Mouse (Mus musculus) kidney, postnatal 10 days (tissue): ENCODE data around the gene Trio.

Source experiments
- DNase-seq: peaks from one replicate; pipeline ENCODE4 v3.0.0; 2021; ENCODE audit warnings: mixed read lengths

Trio gene

GRCm38 (mm10) chr15:27822461-27822860 lies 203.2 kb downstream of the Trio start:
- DNase-seq: peak; percentile 19

- DNase-seq: peak; percentile 23
Measured at GRCm38 (mm10) chr15:27821651-27822364, 203.8 kb downstream of the Trio start.

- DNase-seq: no peak
Measured at GRCm38 (mm10) chr15:27817096-27817495, 208.6 kb downstream of the Trio start.

DNA sequence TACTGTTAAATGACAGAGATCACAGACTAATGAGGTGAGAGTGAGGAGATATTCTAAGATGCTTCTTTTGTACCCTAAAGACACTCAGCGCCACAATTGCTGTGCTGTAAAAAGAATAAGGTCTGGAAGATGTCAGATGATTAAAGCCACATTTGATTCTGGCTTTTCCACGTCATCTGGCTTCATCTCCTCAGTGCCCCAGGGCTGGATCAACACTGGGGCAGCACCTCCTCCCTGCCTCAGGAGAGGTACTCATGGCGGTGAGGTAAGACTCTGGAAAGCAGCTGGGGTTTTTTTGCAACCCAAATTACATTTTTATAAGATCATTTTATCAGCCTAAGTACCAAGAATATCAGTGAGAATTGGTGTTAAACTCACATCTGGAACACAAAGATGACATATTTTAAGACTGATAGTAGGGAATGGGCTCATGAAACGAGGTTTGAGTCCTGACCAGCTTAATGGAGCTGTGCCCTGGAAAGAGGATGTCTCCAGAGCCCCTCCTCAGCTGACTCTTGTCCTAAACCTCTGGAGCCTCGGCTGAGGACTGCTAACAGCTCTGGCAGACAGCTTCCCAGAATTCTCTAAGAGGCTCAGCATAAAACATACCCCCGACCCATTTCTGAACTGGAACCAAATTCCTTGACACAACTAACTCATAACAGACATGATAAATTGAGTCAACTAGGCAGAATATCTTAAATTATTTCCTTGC lies 210.8 kb downstream of the Trio start:
- DNase-seq: no peak

GRCm38 (mm10) chr15:27810793-27811488 lies 214.7 kb downstream of the Trio start:
- DNase-seq: no peak

- DNase-seq: no peak
Measured at GRCm38 (mm10) chr15:27810262-27810661, 215.4 kb downstream of the Trio start.

DNA sequence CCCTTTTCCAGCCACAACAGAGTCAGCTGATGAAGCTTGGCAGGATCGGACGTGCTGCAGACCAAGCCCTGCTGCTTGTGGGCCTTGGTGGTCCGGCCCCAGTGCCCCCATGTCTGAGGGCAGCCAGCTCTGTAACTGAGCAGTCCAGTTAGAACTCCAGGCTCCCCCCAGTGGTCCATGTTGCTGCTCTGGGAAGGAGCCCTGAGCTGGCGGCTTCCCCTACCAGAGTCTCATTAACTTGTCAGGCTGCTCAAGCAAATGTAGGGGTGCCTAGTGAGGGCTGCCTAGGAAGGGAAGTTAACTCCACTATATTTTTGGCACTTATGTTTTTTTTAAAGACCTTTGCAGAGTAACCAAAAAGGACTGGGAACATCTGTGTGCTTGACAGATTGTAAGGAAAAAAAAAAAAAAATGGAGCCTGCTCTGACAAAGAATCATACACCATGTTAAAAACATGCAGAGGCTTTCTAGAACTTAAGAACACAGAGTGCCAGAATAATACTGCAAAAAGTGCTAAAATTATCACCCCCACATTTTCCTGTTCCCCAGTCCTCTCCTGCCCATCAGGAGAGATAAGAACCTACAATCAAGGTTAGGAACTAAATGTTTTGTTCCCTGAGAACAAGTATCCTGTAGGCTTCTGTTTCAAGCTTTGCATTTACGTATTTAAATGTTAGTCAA lies 216.9 kb downstream of the Trio start:
- peak; percentile 81 for DNase-seq

GRCm38 (mm10) chr15:27806219-27806618 lies 219.4 kb downstream of the Trio start:
- no peak for DNase-seq

DNA sequence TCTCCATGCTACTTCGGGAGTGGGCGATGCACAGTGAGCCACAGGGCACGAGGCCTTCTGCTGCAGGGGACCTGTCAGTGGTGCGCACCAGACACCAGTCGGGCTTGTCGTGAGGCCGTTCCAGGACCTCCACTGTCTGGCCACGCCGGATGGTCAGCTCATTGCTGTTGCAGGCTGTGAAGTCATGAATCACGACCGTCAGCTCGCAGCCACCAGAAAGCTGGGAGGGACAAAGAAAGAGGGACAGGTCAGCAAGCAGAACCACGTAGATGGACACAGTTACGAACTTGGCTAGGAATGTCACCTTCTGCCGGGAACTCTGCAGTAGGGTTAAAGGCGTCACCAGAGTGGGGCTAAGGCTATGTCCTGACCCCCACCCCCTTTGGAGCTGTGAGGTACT lies 220.0 kb downstream of the Trio start:
- no peak for DNase-seq

GRCm38 (mm10) chr15:27804447-27804846 lies 221.2 kb downstream of the Trio start:
- DNase-seq: no peak

DNA sequence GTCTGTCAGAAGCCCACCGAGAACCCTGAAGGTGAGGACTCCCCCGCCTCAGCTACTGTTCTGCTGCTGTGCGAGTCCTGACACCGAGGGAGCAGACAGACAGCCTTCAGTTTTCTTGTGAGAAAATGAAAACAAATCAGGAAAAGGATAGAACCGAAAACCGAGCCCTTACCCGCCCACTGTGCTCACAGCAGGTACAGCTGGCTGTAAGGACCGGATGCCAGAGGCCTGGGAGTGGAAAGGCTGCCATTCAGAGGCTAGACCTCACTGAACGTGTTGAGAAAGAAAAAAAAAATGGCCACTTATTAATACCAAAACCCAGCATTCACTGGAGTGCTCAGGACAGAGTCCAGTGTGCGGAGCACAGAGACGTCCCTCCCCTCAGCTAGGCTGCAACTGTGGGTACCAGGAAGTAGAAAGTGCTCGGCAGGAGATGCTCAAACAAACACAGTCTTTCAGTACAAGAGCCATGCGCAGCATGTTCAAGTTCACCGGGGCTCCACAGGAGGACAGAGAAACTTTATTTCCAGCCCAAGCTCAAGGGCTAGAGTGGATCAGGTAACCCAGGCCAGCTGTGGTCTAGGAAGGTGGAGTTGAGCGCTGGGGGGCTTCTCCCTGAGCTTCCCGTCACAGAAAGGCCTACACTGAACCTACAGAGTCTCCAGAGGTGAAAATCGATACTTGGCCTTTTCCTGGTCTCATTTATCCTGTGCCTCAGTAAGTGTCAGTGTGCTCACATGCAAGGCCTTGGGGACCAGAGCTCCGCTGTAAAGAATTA lies 221.9 kb downstream of the Trio start:
- no peak for DNase-seq

GRCm38 (mm10) chr15:27802243-27802642 lies 223.4 kb downstream of the Trio start:
- no peak for DNase-seq

DNA sequence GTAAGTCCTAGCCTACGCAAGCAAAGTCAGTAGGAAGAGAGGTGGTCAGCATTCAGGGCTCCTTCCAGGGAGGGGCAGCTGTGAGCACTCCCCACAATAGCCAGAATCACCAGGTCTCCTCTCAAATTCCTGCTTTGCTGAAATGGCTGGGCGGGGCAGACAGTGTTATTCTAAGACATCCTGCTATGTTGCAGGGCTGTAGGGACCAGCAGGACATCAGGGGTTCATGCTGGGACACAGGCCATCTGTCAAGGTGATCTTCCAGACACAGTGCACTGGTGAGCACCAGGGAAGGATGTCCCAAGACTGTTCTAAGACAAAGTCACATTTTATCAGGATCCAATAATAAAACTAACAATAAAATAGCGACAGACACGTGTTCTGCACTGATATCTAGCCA lies 224.5 kb downstream of the Trio start:
- DNase-seq: no peak

DNA sequence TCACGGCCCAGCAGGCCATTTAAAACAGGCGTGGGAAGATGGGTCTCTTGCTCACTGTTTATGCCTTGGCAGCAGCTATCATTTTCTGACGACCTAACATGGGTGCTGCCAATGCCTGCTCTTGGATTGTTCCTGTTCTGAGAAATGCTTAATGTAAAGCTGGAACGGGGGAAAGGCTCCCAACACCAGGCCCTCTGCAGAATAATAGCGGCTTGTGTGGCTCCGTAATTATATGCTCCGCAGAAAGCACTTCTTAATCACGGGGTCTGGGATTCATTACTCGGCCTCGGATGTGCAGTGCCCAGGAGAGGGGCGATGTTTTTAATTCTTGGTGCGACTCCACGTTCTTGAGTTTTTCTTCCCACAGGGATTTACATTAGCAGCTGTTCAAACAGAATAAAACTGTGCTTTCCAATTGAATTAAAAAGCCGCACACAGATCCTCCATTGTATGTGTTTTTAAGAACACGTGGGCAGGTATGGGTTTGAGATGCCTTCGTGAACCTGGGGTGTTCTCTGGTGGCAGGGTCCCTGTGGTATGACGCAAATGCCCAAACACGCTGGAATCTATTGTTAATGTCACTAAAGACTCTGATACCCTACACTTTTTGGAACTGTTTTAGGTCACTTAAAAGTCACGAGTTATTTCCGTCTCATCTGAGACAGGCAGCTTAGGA lies 228.0 kb downstream of the Trio start:
- no peak for DNase-seq

- DNase-seq: no peak
Measured at GRCm38 (mm10) chr15:27796868-27797222, 228.8 kb downstream of the Trio start.

DNA sequence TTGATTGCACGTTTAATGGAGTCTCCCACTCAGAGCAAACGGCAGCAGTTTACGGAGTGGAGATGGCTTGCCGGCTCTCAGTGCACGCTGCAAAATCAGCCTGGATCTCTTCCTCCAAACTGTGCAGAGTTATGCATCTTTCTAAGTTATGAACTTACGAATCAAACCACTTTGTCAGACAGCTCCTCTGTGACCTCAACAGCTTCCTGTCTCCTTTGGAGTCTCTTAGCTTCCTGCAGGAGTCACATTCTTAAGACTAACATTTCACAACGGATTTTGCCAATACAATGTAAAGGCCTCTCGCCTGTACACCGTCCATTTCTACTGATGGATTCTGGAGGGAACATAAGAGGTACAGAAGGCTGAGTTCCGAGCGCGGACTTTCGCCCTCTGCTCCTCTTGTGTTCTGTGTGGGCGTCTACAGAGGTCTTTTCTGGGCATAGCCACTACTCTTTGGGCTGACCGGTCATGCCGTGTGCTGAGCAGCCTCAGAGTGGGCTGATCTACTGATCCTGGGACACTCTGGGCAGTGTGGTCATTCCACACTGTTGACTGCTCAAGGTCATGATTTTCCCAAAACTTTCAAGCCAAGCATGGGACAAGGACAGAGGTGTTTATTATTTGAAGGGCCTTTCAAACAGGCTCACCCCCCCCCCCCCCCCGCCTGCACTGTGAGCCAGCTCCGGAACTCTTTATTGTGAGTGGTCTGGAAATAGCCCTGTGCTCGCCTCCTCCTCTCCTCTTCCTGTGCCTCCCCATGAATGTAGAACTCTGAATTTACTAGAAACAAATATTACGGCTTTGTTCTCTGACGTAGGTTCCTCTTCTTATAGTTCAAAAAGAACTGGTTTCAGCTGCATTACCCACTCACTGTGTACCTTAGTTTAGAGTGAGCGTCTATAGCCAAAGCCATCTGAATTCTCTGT lies 229.4 kb downstream of the Trio start:
- no peak for DNase-seq

DNA sequence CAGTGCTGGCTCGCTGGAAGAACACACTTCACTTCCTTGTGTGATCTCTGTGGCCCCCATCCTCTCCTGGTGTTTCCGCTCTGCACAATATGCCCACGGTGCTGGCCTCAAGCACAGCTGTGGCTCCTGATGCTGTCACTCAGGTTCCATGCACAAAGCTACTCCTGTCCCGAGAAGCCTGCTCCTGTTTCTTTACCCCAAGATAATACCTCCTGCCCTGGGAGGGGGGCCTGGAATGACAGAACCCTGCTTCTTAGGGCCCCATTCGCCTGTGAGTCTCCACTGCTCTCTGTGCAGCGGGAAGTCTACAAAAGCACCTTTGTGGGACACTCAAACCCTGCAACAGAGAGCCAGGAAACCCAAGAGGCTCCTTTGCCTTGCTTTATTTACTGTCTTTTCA lies 232.4 kb downstream of the Trio start:
- DNase-seq: no peak

GRCm38 (mm10) chr15:27792473-27792872 lies 233.2 kb downstream of the Trio start:
- DNase-seq: no peak

GRCm38 (mm10) chr15:27791141-27791540 lies 234.5 kb downstream of the Trio start:
- no peak for DNase-seq

DNA sequence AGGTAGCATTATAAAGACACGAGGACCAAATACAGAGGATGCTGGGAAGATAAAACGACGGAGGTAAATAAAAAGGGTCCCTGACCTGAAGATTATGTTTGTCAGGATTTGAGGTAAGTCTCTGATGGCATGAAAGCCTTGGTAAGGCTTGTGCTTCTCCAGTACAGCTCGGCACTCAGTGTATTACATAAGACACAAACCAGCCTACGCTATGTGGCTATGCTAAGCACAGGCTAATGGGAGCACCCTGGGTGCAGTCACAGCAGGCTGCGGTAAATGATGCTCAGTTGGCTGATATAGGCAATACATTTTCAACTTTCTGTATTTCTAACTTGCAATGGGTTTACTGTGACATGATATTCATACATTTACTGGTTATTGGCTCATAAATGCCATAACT lies 234.9 kb downstream of the Trio start:
- DNase-seq: no peak

DNA sequence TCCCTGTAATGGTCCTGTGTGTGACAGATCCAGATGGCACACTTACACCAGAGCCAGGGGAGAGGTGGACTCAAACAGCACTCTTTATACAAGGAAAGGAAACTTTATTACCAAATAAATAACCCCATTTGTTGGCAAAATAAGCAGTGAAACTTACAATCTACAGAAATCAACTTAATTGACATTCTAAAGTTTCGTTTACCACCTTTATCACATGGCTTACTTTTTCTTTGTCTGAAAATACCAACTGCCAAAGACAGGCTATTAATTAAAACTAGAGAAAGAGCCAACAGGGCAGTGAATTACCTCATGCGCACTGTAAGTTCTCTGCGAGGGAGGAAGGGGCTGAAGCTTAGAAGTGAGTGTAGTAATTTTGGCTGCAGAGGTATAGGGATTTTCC lies 236.3 kb downstream of the Trio start:
- DNase-seq: no peak
